Mouse (Mus musculus): ENCODE measurements around the gene Rgs3.

Rgs3 gene

DNA sequence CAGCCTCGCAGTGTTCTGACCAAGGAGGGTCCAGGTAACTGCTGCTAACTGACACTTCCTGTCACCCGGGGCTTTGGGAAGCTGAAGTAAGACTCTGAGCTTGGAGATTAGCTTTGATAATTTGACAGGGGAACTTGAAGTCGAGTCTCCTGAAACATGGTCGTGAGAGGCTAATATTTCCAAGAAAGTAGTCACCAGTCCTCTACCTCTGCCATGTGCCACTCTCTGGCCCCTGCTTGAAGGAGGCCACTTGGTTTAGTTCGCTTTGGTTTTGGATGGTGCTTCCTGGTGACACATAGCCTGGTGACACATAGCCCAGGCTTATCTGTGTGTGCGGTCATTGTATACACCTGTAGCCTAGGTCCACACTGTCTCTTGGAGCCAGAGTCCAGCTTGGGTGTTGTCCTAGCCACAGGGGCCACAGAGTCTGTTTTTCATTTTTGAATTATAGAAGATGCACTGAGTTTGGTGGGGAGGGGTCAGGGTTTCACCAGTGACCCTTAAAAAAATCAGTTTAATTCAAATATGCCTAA, at the start of gene Rgs3:
TSS of gene Rgs3 (plus strand) at position 51 of the 533 bp plus-strand sequence.
- no peak for DNase-seq (ENCODE audit: low spot score)

- DNase-seq (ENCODE audit: low spot score), result peak; percentile 82
Observed at GRCm38 (mm10) chr4:62509946-62510345, 49.7 kb upstream of the Rgs3 start.

GRCm38 (mm10) chr4:62513998-62514506, 45.6 kb upstream of the Rgs3 start:
- DNase-seq (ENCODE audit: low spot score), result no peak

DNA sequence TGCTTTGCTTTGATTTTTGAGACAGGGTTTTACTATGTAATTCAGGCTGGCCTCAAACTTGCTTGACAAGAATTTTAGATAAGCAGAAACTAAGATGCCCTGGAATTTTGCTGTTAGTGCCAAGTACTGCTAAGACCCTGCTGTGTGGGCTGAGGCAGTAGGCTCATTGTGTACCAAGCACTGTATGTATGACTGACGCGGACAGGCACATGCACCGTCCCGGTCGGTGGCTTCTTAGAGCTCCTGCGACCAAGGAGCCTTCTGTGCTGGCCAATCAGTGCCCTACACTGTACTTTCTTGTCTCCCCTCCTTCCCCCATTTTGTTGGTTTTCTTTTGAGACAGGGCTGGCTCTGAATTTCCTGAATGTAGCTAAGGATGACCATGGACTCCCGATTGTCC, 44.7 kb upstream of the Rgs3 start:
- DNase-seq (ENCODE audit: low spot score), result no peak

DNA sequence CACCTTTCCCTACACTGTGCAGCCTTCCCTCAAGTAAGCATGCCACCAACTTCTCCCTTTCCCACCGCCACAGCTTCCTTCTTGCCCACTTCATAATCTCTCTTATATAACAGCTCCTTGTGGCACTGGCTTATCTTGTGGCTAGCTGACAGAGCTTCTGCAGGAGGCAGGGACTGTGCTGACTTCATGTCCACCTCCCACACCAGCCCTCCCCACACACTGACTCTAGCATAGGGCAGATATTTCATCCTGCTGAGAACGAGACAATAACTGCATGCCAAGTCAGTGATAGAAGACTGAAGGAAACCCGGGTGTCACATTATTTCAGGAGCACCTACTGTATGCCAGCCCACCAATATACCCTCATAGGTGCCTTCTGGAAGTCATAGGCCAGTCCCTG, 44.2 kb upstream of the Rgs3 start:
- no peak for DNase-seq (ENCODE audit: low spot score)

GRCm38 (mm10) chr4:62516079-62516478, 43.6 kb upstream of the Rgs3 start:
- DNase-seq (ENCODE audit: low spot score), result no peak

DNA sequence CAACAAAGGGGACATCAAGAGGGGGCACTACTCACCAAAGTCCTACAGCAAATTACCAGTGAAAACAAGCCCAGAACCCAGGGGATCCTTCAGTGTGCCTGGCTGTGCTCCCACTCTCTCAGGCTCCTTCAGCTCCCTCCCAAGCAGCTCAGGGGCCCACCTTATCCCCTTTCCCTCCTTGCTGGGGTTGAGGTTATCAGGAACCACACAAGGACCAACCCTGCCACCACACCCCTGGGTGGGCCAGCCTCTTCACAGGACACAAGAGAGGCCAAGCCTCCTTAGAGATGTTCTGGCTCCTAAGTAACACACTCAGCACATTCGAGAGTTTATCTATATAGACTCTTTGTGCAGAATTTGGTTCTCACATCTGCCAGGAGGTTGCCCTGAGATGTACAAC, 43.1 kb upstream of the Rgs3 start:
- no peak for DNase-seq (ENCODE audit: low spot score)

- DNase-seq (ENCODE audit: low spot score), result no peak
Observed at GRCm38 (mm10) chr4:62517046-62517445, 42.6 kb upstream of the Rgs3 start.

- DNase-seq (ENCODE audit: low spot score), result no peak
Observed at GRCm38 (mm10) chr4:62517538-62518415, 41.9 kb upstream of the Rgs3 start.

DNA sequence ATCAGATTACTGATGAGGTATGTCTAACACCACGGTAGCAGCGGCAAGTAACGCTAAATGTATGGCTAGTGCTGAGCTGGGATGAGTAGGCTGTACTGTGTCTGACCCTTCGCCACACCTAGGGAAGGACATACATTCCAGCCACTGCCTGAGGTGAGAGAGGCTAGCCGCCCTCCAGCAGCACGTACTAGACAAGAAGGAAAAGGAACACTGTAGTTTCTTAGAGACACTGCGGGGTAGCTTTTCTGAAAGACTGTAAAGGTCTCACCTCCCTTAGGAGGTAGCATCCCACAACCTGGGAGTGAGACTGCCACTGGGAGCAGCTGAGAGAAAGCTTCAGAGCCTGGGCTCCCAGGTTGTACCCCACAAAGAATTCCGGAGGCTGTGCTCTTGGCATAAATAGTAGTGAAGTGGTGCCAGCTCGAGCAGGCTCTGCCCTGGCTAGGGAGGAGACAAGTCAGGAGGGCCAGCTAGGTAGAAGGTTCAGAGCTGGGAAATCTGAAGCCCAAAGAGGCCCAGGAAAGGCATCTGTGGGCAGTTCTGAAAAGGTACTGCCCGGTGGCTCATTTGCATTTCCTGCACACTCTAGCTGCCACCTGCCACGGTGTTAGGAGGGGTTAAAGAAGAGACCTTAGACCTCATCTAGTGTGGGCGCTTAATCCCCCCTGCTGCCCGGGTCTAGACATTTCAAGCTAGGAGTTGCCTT, 41.1 kb upstream of the Rgs3 start:
- no peak for DNase-seq (ENCODE audit: low spot score)

DNA sequence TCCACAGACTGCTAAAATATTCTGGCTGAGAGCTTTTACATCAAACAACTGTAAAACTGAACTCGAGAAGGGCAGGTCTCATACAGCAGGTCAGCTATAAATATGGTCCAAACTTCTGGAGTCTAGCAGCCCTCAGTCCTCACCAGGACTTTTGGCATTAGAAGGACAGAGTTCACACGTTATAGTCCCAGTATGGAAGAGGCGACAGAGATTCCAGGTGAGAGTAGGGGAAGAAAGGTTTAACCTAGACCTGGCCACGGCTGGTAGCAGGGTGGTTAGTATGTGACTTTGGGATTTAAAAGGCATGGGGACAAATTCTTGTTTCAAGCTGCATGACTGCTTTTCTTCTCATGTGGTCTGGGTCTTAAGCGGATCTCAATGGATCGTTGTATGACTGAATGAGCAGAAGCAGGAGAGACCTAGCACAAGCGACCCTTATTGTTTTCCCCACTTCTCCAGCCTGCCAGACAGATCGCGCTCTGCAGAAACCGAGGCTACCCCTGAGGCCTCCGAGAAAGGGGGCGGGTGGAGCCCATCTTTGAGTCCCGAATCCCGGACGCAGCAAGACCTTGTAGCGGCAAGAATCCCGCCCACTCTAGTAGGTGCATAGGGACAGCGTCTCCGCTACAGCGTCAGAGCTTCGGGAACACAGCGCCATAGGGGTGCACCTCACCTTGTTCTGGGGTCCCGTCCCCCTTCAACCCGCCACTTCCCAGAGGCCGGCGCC, 40.4 kb upstream of the Rgs3 start:
- DNase-seq (ENCODE audit: low spot score), result no peak

- peak; percentile 94 for DNase-seq (ENCODE audit: low spot score)
Observed at GRCm38 (mm10) chr4:62519849-62520233, 39.8 kb upstream of the Rgs3 start, which contains the start of gene Alad. Alad (minus strand) TSS chr4:62519918.

DNA sequence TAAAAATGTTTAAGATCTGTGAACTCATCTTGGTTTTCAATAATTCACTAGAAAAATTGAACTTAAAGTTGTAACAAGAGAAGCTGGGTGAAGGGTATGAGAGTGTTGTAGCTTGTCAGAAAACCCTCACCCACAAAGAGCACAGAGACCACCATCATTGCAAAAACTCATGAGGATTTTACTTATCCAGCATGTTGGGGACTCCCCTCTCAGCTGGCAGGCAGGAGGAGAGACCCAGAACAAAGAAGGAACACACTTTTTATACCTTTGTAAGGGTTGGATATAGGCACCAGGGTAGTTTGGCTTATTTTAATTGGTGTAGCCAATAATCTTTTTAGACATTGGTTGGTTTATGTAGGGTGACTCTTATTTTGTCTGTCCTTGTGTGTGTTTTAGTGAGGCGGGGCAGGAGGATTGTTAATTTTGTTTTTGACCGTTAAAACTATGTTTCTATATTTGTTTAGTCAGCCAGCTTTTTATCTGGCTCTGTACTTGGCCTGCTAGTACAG, 38.7 kb upstream of the Rgs3 start:
- no peak for DNase-seq (ENCODE audit: low spot score)

- peak; percentile 98 for DNase-seq (ENCODE audit: low spot score)
Observed at GRCm38 (mm10) chr4:62524651-62525488, 34.8 kb upstream of the Rgs3 start, which contains the start of the genes Pole3 and 4933430I17Rik. Pole3 (minus strand) TSS chr4:62525068. 4933430I17Rik (plus strand) TSS chr4:62525369.

DNA sequence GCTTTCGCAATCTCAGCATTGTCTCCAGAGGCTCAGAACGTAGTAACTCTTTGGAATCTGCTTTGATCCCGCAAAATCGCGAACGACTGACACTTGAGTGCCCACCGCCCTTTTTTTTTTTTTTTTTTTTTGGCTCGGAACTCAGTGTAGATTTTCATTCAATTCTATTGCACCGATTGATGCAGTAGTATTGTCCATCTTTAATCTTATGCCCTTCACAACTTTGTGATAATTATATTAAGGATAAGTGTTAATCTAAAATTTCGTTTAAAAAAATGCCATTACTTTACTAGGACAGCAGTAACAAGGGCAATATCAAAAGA, 34.2 kb upstream of the Rgs3 start:
- no peak for DNase-seq (ENCODE audit: low spot score)

- DNase-seq (ENCODE audit: low spot score), result no peak
Observed at GRCm38 (mm10) chr4:62526256-62526655, 33.4 kb upstream of the Rgs3 start.

GRCm38 (mm10) chr4:62527655-62528054, 32.0 kb upstream of the Rgs3 start:
- no peak for DNase-seq (ENCODE audit: low spot score)

GRCm38 (mm10) chr4:62533729-62534128, 25.9 kb upstream of the Rgs3 start:
- DNase-seq (ENCODE audit: low spot score), result no peak

DNA sequence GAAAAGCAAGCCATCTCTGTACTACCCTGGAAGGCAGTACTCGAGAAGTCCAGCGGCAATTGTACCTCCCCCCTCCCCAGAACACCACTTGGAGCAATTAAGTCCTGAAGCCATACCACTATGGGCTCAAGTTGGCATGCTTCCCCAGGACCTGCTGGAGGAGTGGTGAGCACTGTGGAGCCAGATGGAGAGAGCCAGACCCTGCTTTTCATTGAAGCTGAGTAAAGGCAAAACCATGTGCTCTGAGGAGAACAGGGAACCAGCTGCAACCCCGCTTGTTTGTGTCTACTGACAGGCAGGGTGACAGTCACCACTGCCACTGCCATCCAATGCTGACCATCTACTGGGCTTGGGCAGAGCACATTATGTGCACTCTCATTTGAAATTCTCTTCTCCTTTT, 17.8 kb upstream of the Rgs3 start:
- DNase-seq (ENCODE audit: low spot score), result no peak

- no peak for DNase-seq (ENCODE audit: low spot score)
Observed at GRCm38 (mm10) chr4:62543782-62544181, 15.9 kb upstream of the Rgs3 start.

GRCm38 (mm10) chr4:62544801-62545200, 14.8 kb upstream of the Rgs3 start:
- no peak for DNase-seq (ENCODE audit: low spot score)
